Comparison of ENCODE assay signal across 8 mouse cellular contexts in genomic region chr6:31317741-31318225, GRCm38 (mm10).
DNase-seq lines count a peak whose midpoint lies in the region; ATAC-seq and TF ChIP-seq lines count a peak whose summit lies in the region.

No protein-coding gene starts in this region.

- H3K4me1 ChIP-seq in E14TG2a.4 (replicated peaks; ENCODE audit: low read depth, low read length) = peaks cover 27% of the 10 kb centered on the region
- H3K4me1 ChIP-seq in heart, embryonic 13.5 days = peaks cover 33% of the 10 kb centered on the region

- peak overlapping the region; percentile 63 for H3K4me2 ChIP-seq in heart, embryonic 13.5 days

- DNase-seq in adrenal gland, postnatal 36 days = peak; percentile 34 to 51
- peak; percentile 73 to 87 for DNase-seq in kidney, postnatal 25 days
- peak; percentile 50 to 72 for DNase-seq in lung, postnatal 4 days
- no peak for DNase-seq in spleen, postnatal 10 days (ENCODE audit: low spot score in 2 of 2)
- no peak for DNase-seq in frontal cortex, postnatal 25 days (ENCODE audit: low spot score in 2 of 2)

- peaks cover 44% of the 10 kb centered on the region for H3K27me3 ChIP-seq in E14TG2a.4 (ENCODE audit: insufficient read depth, low read length)
- no peaks in the 10 kb centered on the region for H3K27me3 ChIP-seq in heart, embryonic 13.5 days (replicated peaks)

- H3K4me3 ChIP-seq in E14TG2a.4 (replicated peaks; ENCODE audit: low read length) = peak overlapping the region; percentile 49
- H3K4me3 ChIP-seq in heart, embryonic 13.5 days = peak overlapping the region; percentile 27

- H3K9ac ChIP-seq in heart, embryonic 13.5 days = no peak overlapping the region; the same call in 1 of the 2 replicates

- WGBS in heart, embryonic 13.5 days = 6% methylated on average over 12 of the region's 12 CpGs

- ATAC-seq in heart, embryonic 13.5 days (ENCODE audit: extremely low read depth, insufficient number of reproducible peaks, low FRiP score, low TSS enrichment) = no peak
- ATAC-seq in megakaryocyte-erythroid progenitor cell, adult 5-6 weeks (replicated peaks; ENCODE audit: low FRiP score, low TSS enrichment, poor library complexity, severe bottlenecking) = no peak

- no peaks in the 10 kb centered on the region for H3K9me3 ChIP-seq in E14TG2a.4 (ENCODE audit: low read length)
- H3K9me3 ChIP-seq in heart, embryonic 13.5 days = no peaks in the 10 kb centered on the region

- H3K36me3 ChIP-seq in E14TG2a.4 (ENCODE audit: insufficient read depth, low read length) = no peaks in the 10 kb centered on the region
- no peaks in the 10 kb centered on the region for H3K36me3 ChIP-seq in heart, embryonic 13.5 days

- no peak for TF ChIP-seq CTCF in E14TG2a.4 (conservative IDR thresholded peaks at IDR 0.05; ENCODE audit: low read length)

- no peak overlapping the region for H3K27ac ChIP-seq in heart, embryonic 13.5 days (replicated peaks)

Comparison
In these comparisons a context has a peak if more than half of its experiments do, and no peak if none do; other contexts are left out.
1. DNase-seq: peak in adrenal gland, postnatal 36 days (2 of 2), kidney, postnatal 25 days (2 of 2) and lung, postnatal 4 days (2 of 2); none in spleen, postnatal 10 days (0 of 2) and frontal cortex, postnatal 25 days (0 of 2).